Mouse (Mus musculus) ES-E14 (cell line): ENCODE results near the gene Glrx5. TPM values are rescaled to one million over a fixed set of nuclear protein-coding genes. Genes with fewer than 3 reads are reported as not detected.

ENCODE experiments used
- DNase-seq: peaks from one replicate; pipeline ENCODE4 v3.0.0-alpha.2; 2013; ENCODE audit warnings: low read depth, low spot score
- H3K27ac ChIP-seq: 2 replicates; pipeline ENCODE4 v1.5.1; 2012; ENCODE audit warnings: low read depth, mild to moderate bottlenecking, low read length, moderate library complexity, mixed read lengths; ENCODE audit not compliant: poor library complexity, insufficient read depth, severe bottlenecking
- H3K36me3 ChIP-seq: 2 replicates; pipeline ENCODE4 v1.6.1; 2012; ENCODE audit warnings: mild to moderate bottlenecking, low read length, moderate library complexity, mixed read lengths; ENCODE audit not compliant: control insufficient read depth, poor library complexity, insufficient read depth, severe bottlenecking
- H3K4me1 ChIP-seq, 2 experiments: fragments of 150-350 bp in 1 of 2; sonication (generic) in 1 of 2; 2 replicates each; pipeline ENCODE4 v1.6.1; 2012; ENCODE audit warnings: low read length in 2 of 2, mild to moderate bottlenecking in 1 of 2, mixed read lengths in 1 of 2; ENCODE audit not compliant: control insufficient read depth in 2 of 2, insufficient read depth in 2 of 2, poor library complexity in 1 of 2
- H3K4me3 ChIP-seq, 2 experiments: fragments of 150-350 bp in 1 of 2; sonication (generic) in 1 of 2; 2 replicates each; pipeline ENCODE4 v1.5.1; 2012; ENCODE audit warnings: low read length in 2 of 2, low read depth in 1 of 2, mild to moderate bottlenecking in 1 of 2, mixed read lengths in 1 of 2; ENCODE audit not compliant: insufficient read depth in 1 of 2, poor library complexity in 1 of 2, severe bottlenecking in 1 of 2
- H3K9ac ChIP-seq: 2 replicates; pipeline ENCODE4 v1.6.1; 2012; ENCODE audit warnings: low read depth, mild to moderate bottlenecking, low read length, mixed read lengths; ENCODE audit not compliant: poor library complexity, insufficient read depth, severe bottlenecking
- H3K9me3 ChIP-seq: fragments of 150-350 bp; sonication (generic); 2 replicates; pipeline ENCODE4 v1.6.1; 2012; ENCODE audit warnings: low read depth, mild to moderate bottlenecking, low read length; ENCODE audit not compliant: control insufficient read depth, insufficient read depth
- CHD2 ChIP-seq: IDR thresholded peaks from 2 replicates; pipeline ENCODE4 v1.6.1; 2014; ENCODE audit warnings: mild to moderate bottlenecking, low read depth, low read length, inconsistent platforms
- HCFC1 ChIP-seq: IDR thresholded peaks from 2 replicates; pipeline ENCODE4 v1.6.1; 2012; ENCODE audit warnings: low read length, inconsistent platforms, borderline replicate concordance; ENCODE audit not compliant: insufficient read depth
- MAFK ChIP-seq: IDR thresholded peaks from 2 replicates; pipeline ENCODE4 v1.6.1; 2014; ENCODE audit warnings: mild to moderate bottlenecking, low read depth, low read length, inconsistent platforms; ENCODE audit not compliant: insufficient read depth
- ZC3H11A ChIP-seq: IDR thresholded peaks from 2 replicates; pipeline ENCODE4 v1.6.1; 2012; ENCODE audit warnings: low read depth, mild to moderate bottlenecking, inconsistent platforms, low read length, borderline replicate concordance
- ZNF384 ChIP-seq: IDR thresholded peaks from 2 replicates; pipeline ENCODE4 v1.6.1; 2012; ENCODE audit warnings: low read depth, low read length, inconsistent platforms
- in situ Hi-C, 2 experiments: fragments of 600-800 bp; cut with MboI; formaldehyde crosslinking; loops; one replicate each; pipeline ENCODE4 v1.15.1; 2025; ENCODE audit warnings: low sequenced_read_pairs in 2 of 2, inconsistent platforms in 1 of 2; ENCODE audit not compliant: unreplicated experiment in 2 of 2
- total RNA-seq: library from RNA; depleted of rRNA; stranded (reverse); fragments of 300-350 nt; gene quantifications from 2 replicates; pipeline ENCODE4 v1.2.3, GENCODE M21; 2012

Glrx5 gene
- total RNA-seq, 1 experiment = 39.4 TPM

DNA sequence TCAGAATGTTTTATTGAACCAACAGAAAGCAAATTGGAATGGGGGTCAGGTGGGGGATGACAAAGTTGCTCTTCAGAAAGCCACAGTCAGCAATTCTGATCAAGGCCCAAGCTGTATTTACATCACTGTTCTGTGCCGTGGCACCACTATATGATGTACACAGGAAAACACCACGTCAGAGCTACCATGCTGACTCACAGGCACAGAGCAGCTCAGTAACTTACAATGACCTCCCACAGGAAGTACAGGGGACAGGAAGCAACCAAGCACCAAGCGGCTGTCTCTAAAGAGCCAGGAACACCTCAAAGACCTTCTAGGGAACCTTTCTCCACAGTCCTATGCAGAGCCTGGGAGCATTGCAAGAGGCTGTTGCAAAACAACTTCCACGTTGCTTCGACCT is 36.4 kb downstream of the Glrx5 start:
- no peak for DNase-seq
- H3K36me3 ChIP-seq = no peaks in the 10 kb centered on the region
- no peaks in the 10 kb centered on the region for H3K9me3 ChIP-seq
- H3K27ac ChIP-seq = no peak overlapping the region
- no peak overlapping the region for H3K9ac ChIP-seq
- no peak overlapping the region for H3K4me3 ChIP-seq
- in situ Hi-C loops = no loop called here
- H3K4me1 ChIP-seq = peaks cover 2 to 5% of the 10 kb centered on the region in 2 experiments; a peak in 1 of 4 replicates
- TF ChIP-seq HCFC1 = no peak
- no peak for TF ChIP-seq ZC3H11A
- TF ChIP-seq CHD2 = no peak
- TF ChIP-seq ZNF384 = no peak
- no peak for TF ChIP-seq MAFK

DNA sequence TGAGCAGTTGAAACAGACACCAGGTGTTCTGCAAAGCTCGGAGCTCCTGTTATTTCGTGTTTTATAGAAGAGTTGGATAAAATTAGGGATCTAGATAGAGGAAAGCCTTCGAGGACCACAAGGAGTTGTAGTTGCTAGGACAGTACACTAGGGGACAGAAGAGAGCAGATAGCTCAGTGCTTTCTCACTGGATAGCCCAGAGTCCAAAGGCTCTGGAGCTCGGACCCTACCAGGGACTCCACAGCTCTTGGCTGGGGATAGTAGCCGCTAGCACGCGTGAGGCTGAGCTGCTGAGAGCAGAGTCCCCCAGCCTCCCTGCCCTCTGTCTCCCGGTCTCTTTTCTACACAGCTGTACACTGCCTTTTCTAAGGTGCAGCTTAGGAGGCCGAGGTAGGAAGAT is 41.2 kb downstream of the Glrx5 start:
- Histone ChIP-seq H3K9ac (no peak overlapping the region), H3K27ac (no peak overlapping the region), H3K4me3 (no peak overlapping the region; a peak in 1 of 4 replicates), H3K9me3 (no peaks in the 10 kb centered on the region), H3K4me1 (peaks cover 5 to 13% of the 10 kb centered on the region in 2 experiments; a peak in 2 of 4 replicates), H3K36me3 (no peaks in the 10 kb centered on the region)
- peak; percentile 54 for DNase-seq
- in situ Hi-C loops = no loop called here
- no peak for TF ChIP-seq HCFC1
- TF ChIP-seq ZC3H11A = peak; percentile 75; the same call in 1 of the 2 replicates
- no peak for TF ChIP-seq MAFK

DNA sequence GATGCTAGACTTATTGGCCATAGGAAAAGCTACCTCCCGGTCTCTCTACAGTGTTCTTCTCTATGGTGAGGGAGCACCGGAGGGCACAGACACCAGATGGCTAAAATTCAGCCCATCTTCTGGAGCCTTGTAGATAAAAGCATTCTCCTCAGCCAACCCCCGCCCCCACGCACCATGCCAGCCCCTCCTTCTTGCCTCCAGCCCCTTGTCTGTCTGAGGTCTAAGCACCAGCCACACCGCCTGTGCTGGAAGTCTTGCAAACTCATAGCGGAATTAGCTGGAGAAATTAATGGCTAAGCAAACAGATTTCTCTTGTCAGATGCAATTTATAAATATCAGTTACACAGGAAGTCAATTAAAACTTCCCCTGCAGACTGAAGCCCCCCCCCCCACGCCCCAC is 43.0 kb downstream of the Glrx5 start:
- H3K9ac ChIP-seq = no peak overlapping the region
- H3K4me1 ChIP-seq = peaks cover 5 to 11% of the 10 kb centered on the region in 2 experiments; a peak in 2 of 4 replicates
- peak overlapping the region; percentile 95; the same call in 1 of the 2 replicates for H3K27ac ChIP-seq
- in situ Hi-C loops = no loop called here
- no peaks in the 10 kb centered on the region for H3K36me3 ChIP-seq
- H3K4me3 ChIP-seq = no peak overlapping the region
- no peak for DNase-seq
- TF ChIP-seq CHD2 (no peak), ZNF384 (no peak), HCFC1 (no peak), ZC3H11A (no peak), MAFK (no peak)
- no peaks in the 10 kb centered on the region for H3K9me3 ChIP-seq

DNA sequence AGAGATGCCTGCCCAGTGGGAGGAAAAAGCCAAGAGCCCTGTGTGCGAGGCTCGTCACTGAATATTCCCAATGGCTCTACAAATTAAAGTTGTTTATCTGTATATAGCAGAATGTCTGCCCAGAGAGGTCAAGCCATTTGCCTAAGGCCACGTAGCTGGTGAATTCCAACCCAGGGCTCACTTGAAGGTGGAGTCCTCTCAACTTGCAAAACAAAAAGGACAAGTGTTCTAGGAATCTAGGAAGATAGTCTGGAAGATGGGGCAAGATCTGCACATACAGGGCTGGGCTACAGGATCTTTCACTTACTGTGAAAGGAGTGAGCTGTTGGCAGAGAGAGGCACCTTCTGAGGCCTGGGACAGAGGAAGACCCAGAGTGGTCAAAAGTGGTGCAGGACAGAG is 44.0 kb downstream of the Glrx5 start:
- peak; percentile 62 for DNase-seq
- in situ Hi-C loops = no loop called here
- Histone ChIP-seq H3K9me3 (no peaks in the 10 kb centered on the region), H3K36me3 (no peaks in the 10 kb centered on the region), H3K9ac (no peak overlapping the region), H3K4me1 (peaks cover 3 to 8% of the 10 kb centered on the region in 2 experiments; a peak in 2 of 4 replicates), H3K4me3 (no peak overlapping the region), H3K27ac (peak overlapping the region; percentile 95)
- TF ChIP-seq HCFC1 (no peak), CHD2 (0 out of 2 replicates have a peak, but pooled peaks have one; percentile 11), MAFK (no peak)

DNA sequence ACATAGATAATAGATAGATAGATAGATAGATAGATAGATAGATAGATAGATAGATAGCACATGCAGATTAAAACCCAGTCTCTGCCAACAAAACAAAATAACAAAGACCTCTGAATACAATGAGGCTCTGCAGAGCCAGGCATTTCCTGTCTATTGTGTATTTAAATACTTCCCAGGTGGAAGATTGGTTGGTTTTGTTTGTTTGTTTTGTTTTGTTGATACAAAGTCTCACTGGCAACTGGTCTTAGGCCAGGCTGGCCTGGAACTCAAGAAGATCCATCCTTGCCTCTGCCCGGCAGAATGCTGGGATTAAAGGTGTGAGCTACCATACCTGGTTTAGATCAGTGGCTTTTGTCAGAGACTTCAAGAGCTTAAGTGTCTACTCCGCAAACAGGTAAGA is 44.7 kb downstream of the Glrx5 start:
- Histone ChIP-seq H3K9me3 (no peaks in the 10 kb centered on the region), H3K9ac (no peak overlapping the region), H3K27ac (peak overlapping the region; percentile 83; the same call in 1 of the 2 replicates), H3K4me3 (peak overlapping the region in 1 of 2 experiments; percentile 22; a peak in 1 of 4 replicates), H3K4me1 (peaks cover 3 to 8% of the 10 kb centered on the region in 2 experiments; a peak in 2 of 4 replicates), H3K36me3 (no peaks in the 10 kb centered on the region)
- no peak for TF ChIP-seq MAFK
- TF ChIP-seq ZC3H11A = no peak
- no peak for TF ChIP-seq CHD2
- TF ChIP-seq ZNF384 = no peak
- no peak for TF ChIP-seq HCFC1
- no peak for DNase-seq
- in situ Hi-C loops = no loop called here
